Mouse (Mus musculus): Measurements from ENCODE around the gene Eya3. TPM values are rescaled to one million over a fixed set of nuclear protein-coding genes. Genes with fewer than 3 reads are reported as not detected.
A peak's percentile ranks its signal among the peaks of the same experiment; 100 is the strongest.

Eya3 gene
- 12.8 and 15.2 TPM in 2 replicates for polyA plus RNA-seq (2015; fragmentation: Nextera tagmentation; extraction: Ambion mirVana)

DNA sequence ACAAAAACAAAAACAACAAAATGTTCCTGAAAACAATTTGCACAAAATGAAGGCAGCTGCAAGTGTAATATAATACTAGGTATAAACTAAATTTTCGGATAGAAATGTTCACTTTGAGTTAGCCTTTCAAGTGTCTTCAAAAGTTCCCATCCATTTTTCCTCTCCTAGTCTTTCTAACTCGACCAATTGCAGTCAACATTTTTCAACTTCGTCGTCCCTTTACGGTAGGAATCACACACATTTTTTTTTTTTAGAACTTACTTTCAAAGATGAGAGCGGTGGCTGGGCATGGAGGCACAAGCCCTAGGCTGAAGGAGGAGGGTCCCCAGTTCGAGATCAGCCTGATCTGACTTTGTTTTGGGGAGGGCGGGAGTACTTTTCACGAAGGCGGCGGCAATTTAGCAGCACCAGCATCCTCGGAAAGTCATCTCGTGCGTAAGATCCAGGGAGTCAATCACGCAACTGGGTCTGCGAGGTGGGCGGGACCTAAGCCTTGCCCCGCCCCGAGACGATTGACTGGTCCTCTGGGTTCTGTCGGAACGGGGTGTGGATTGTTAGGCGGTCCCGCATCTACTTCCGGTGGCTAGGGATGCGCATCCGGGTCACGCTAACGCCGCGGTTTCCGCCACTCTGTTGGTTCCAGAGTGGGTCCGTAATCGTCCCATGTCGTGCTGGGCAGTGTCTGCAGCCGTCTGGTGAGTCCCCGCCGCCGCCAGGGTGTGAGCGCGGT lies at the start of gene Eya3:
TSS of gene Eya3 (plus strand) at position 527 of the 730 bp plus-strand sequence.
- Histone ChIP-seq H3K4me3 (replicated peaks; ENCODE audit: low read depth, low read length) (peak within 1 kb of the TSS; percentile 83), H3K27ac (peak within 1 kb of the TSS; percentile 88), H3K36me3 (ENCODE audit: insufficient read depth, low read length) (peaks cover 4% of the 10 kb centered on the region; the same call in 1 of the 2 replicates), H3K9me3 (replicated peaks; ENCODE audit: low read length) (no peaks in the 10 kb centered on the region), H3K27me3 (ENCODE audit: insufficient read depth, low read length) (no peaks in the 10 kb centered on the region), H3K9ac (ENCODE audit: low read depth, low read length) (peak within 1 kb of the TSS; percentile 80), H3K4me2 (ENCODE audit: low read length) (peak within 1 kb of the TSS; percentile 94), H3K4me1 (replicated peaks; ENCODE audit: insufficient read depth, low read length) (0 out of 2 replicates have a peak, but pooled peaks cover 2% of the 10 kb centered on the region)
- ATAC-seq (replicated peaks; ENCODE audit: low FRiP score, low read depth): peak; percentile 98
- TF ChIP-seq CTCF (IDR thresholded peaks at IDR 0.05; ENCODE audit: low read depth): no peak
- under 1% methylated on average over 41 of the region's 41 CpGs for WGBS
- peak; percentile 99 for DNase-seq (ENCODE audit: low spot score)

DNA sequence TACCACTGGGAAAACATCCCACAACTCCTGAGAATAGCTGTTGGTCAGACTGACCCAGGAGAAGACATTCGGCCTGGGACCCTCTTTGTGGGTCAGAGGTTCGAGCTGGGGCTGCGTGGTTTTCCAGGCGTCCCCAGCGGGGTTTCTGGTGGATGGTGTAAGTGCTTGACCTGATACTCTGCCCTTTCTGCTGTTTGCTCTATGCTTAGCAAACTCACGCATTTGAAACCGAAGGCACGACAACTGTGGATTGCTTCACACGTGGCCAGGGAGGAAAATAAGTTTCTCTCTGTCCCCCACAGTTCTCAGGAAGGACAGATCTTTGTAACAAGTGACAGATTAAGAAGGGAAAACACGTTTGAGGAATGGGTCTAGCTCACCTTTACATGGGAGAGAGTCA lies 48.1 kb upstream of the Eya3 start:
- no peak for ATAC-seq (replicated peaks; ENCODE audit: low FRiP score, low read depth)
- Histone ChIP-seq H3K27me3 (ENCODE audit: insufficient read depth, low read length) (no peaks in the 10 kb centered on the region), H3K36me3 (ENCODE audit: insufficient read depth, low read length) (no peaks in the 10 kb centered on the region), H3K4me1 (replicated peaks; ENCODE audit: insufficient read depth, low read length) (no peaks in the 10 kb centered on the region), H3K4me2 (ENCODE audit: low read length) (no peak overlapping the region), H3K9me3 (replicated peaks; ENCODE audit: low read length) (no peaks in the 10 kb centered on the region), H3K27ac (no peak overlapping the region), H3K4me3 (replicated peaks; ENCODE audit: low read depth, low read length) (no peak overlapping the region), H3K9ac (ENCODE audit: low read depth, low read length) (no peak overlapping the region)
- no peak for TF ChIP-seq CTCF (IDR thresholded peaks at IDR 0.05; ENCODE audit: low read depth)
- WGBS: 80% methylated on average over 10 of the region's 10 CpGs
- no peak for DNase-seq (ENCODE audit: low spot score)

DNA sequence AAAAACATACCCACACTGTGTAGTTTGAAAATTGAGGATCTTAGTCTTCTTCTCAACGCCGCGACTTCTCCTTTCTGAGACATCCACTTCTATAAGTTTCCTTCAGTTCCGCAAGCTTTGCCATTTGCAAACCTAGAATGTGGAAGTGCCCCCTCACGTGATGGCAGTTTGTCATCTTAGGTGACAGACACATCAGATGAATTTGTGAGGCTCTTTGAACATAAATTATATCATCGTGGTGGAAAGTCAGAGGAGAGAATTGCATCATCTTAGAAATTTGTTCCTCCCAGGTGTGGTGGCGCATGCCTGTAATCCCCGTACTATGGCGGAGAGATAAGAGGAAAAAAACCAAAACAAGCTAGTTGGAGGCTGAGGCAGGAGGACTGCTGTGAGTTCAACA lies 45.8 kb upstream of the Eya3 start:
- Histone ChIP-seq H3K4me2 (ENCODE audit: low read length) (no peak overlapping the region), H3K9ac (ENCODE audit: low read depth, low read length) (no peak overlapping the region), H3K27me3 (ENCODE audit: insufficient read depth, low read length) (no peaks in the 10 kb centered on the region), H3K27ac (no peak overlapping the region), H3K4me1 (replicated peaks; ENCODE audit: insufficient read depth, low read length) (no peaks in the 10 kb centered on the region), H3K4me3 (replicated peaks; ENCODE audit: low read depth, low read length) (no peak overlapping the region), H3K9me3 (replicated peaks; ENCODE audit: low read length) (no peaks in the 10 kb centered on the region), H3K36me3 (ENCODE audit: insufficient read depth, low read length) (no peaks in the 10 kb centered on the region)
- no peak for DNase-seq (ENCODE audit: low spot score)
- WGBS: 92% methylated on average over 9 of the region's 9 CpGs
- TF ChIP-seq CTCF (IDR thresholded peaks at IDR 0.05; ENCODE audit: low read depth): no peak
- ATAC-seq (replicated peaks; ENCODE audit: low FRiP score, low read depth): no peak

DNA sequence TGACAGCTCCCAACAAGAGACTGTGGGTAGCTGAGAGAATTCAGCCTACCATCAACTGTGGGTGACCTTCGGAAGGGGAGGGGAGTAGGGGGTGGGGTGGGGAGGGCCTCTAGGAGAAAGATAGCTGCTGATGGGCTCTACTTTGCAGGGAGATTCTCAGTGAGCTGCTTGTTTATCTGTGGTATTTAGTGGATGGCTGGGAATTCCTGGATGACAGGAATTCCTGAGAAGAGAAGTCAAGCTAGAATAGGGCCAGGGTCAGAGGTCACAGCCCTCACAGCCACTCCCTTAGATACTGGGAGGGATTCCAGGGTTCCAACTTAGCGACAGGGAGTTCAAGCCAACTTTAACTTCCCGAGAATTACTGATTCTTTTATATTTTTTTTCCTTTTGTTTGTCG lies 44.6 kb upstream of the Eya3 start:
- Histone ChIP-seq H3K9ac (ENCODE audit: low read depth, low read length) (no peak overlapping the region), H3K27ac (no peak overlapping the region), H3K4me1 (replicated peaks; ENCODE audit: insufficient read depth, low read length) (no peaks in the 10 kb centered on the region), H3K9me3 (replicated peaks; ENCODE audit: low read length) (no peaks in the 10 kb centered on the region), H3K36me3 (ENCODE audit: insufficient read depth, low read length) (no peaks in the 10 kb centered on the region), H3K4me3 (replicated peaks; ENCODE audit: low read depth, low read length) (no peak overlapping the region), H3K27me3 (ENCODE audit: insufficient read depth, low read length) (no peaks in the 10 kb centered on the region), H3K4me2 (ENCODE audit: low read length) (no peak overlapping the region)
- peak; percentile 58 for DNase-seq (ENCODE audit: low spot score)
- TF ChIP-seq CTCF (IDR thresholded peaks at IDR 0.05; ENCODE audit: low read depth): no peak
- WGBS: 43% methylated on average over 4 of the region's 4 CpGs
- ATAC-seq (replicated peaks; ENCODE audit: low FRiP score, low read depth): no peak

GRCm38 (mm10) chr4:132598861-132599260 lies 39.9 kb upstream of the Eya3 start:
- no peak for TF ChIP-seq CTCF (IDR thresholded peaks at IDR 0.05; ENCODE audit: low read depth)
- Histone ChIP-seq H3K27ac (no peak overlapping the region), H3K27me3 (ENCODE audit: insufficient read depth, low read length) (no peaks in the 10 kb centered on the region), H3K36me3 (ENCODE audit: insufficient read depth, low read length) (no peaks in the 10 kb centered on the region), H3K4me3 (replicated peaks; ENCODE audit: low read depth, low read length) (no peak overlapping the region), H3K4me2 (ENCODE audit: low read length) (no peak overlapping the region), H3K9ac (ENCODE audit: low read depth, low read length) (no peak overlapping the region), H3K4me1 (replicated peaks; ENCODE audit: insufficient read depth, low read length) (no peaks in the 10 kb centered on the region), H3K9me3 (replicated peaks; ENCODE audit: low read length) (no peaks in the 10 kb centered on the region)
- DNase-seq (ENCODE audit: low spot score): no peak
- no peak for ATAC-seq (replicated peaks; ENCODE audit: low FRiP score, low read depth)
- WGBS: 80% methylated on average over 2 of the region's 2 CpGs

DNA sequence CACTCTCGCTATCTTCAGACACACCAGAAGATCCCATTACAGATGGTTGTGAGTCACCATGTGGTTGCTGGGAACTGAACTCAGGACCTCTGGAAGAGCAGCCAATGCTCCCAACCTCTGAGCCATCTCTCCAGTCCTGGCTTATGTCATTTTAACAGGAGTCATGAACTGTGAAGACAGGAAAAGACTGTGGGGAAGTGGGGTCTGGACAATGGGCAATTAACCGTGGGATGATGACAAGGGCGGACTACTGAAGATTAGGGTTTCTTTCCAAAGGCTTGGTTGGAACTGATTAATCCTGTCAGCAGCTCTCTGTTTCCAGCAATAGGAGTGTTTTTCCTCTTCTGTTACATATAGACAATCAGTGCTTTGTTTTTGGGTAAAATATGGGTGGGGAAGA lies 39.0 kb upstream of the Eya3 start:
- no peak overlapping the region for H3K4me2 ChIP-seq (ENCODE audit: low read length)
- H3K9me3 ChIP-seq (replicated peaks; ENCODE audit: low read length): no peaks in the 10 kb centered on the region
- no peak for TF ChIP-seq CTCF (IDR thresholded peaks at IDR 0.05; ENCODE audit: low read depth)
- H3K9ac ChIP-seq (ENCODE audit: low read depth, low read length): no peak overlapping the region
- no peaks in the 10 kb centered on the region for H3K4me1 ChIP-seq (replicated peaks; ENCODE audit: insufficient read depth, low read length)
- ATAC-seq (replicated peaks; ENCODE audit: low FRiP score, low read depth) (no peak), DNase-seq (ENCODE audit: low spot score) (no peak)
- WGBS: 65% methylated on average over 3 of the region's 3 CpGs
- H3K27me3 ChIP-seq (ENCODE audit: insufficient read depth, low read length): no peaks in the 10 kb centered on the region
- no peak overlapping the region for H3K4me3 ChIP-seq (replicated peaks; ENCODE audit: low read depth, low read length)
- no peak overlapping the region for H3K27ac ChIP-seq
- H3K36me3 ChIP-seq (ENCODE audit: insufficient read depth, low read length): no peaks in the 10 kb centered on the region

Data from kidney, postnatal 0 days (tissue).